Mouse (Mus musculus): Measurements from ENCODE around the gene Baz1b.

DNA sequence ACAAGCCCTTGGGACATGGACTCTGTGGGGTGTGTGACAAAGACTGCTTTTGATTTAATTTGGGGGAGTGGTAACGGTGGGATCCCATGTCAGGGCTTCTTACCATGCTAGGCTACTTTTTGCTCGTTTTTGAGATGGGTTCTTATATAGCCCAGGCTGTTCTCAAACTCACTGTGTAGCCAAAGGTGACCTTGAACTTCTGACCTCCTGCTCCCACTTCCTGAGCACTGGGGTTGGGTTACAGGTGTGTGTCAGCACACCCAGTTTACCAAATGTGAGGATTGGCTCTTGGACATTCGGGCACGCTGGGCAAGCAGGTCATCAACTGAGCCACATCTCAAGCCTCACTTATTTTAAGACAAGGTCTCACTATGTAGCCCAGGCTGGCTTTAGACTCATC lies 83.3 kb downstream of the Baz1b start:
- TF ChIP-seq MYOG (IDR thresholded peaks at IDR 0.05; ENCODE audit: control insufficient read depth in 1 of 3, insufficient read depth in 1 of 3, insufficient read length in 2 of 3, low read depth in 2 of 3) (no peak), TCF12 (IDR thresholded peaks at IDR 0.05; ENCODE audit: insufficient read depth, poor library complexity, severe bottlenecking) (no peak), USF1 (IDR thresholded peaks at IDR 0.05; ENCODE audit: low read depth) (no peak), POLR2A (IDR thresholded peaks at IDR 0.05; ENCODE audit: insufficient read length, low read depth) (no peak), E2F4 (IDR thresholded peaks at IDR 0.05; ENCODE audit: insufficient read depth) (no peak), MYOD1 (IDR thresholded peaks at IDR 0.05; ENCODE audit: control insufficient read depth in 1 of 3, insufficient read length in 2 of 3, low read depth in 2 of 3) (no peak)

All from myocyte (in vitro differentiated cells).